Mouse (Mus musculus) midbrain, postnatal 0 days (tissue): ENCODE measurements around the gene Nagpa. TPM values are rescaled to one million over a fixed set of nuclear protein-coding genes. Genes with fewer than 3 reads are reported as not detected.
A peak's percentile ranks its signal among the peaks of the same experiment; 100 is the strongest.

Source experiments
- ATAC-seq: fragments of 200-750 bp; cut with Nextera tagmentation; 2 replicates; pipeline ENCODE4 v1.8.0; 2017; ENCODE audit warnings: moderate number of reproducible peaks, mild to moderate bottlenecking, moderate TSS enrichment, moderate library complexity; ENCODE audit not compliant: low FRiP score
- DNase-seq: peaks from one replicate; pipeline ENCODE4 v3.0.0-alpha.2; 2015; ENCODE audit warnings: low spot score
- H3K27ac ChIP-seq: fragments of 300-500 bp; sonication (generic); 2 replicates; pipeline ENCODE4 v1.5.1; 2014; ENCODE audit warnings: low read depth, mild to moderate bottlenecking, low read length, mixed read lengths
- H3K27me3 ChIP-seq: fragments of 300-500 bp; sonication (generic); 2 replicates; pipeline ENCODE4 v1.6.1; 2014; ENCODE audit warnings: low read length, control low read depth, mixed read lengths; ENCODE audit not compliant: insufficient read depth
- H3K36me3 ChIP-seq: fragments of 300-500 bp; sonication (generic); 2 replicates; pipeline ENCODE4 v1.6.1; 2014; ENCODE audit warnings: low read length, control low read depth, mixed read lengths; ENCODE audit not compliant: insufficient read depth
- H3K4me1 ChIP-seq: fragments of 300-500 bp; sonication (generic); 2 replicates; pipeline ENCODE4 v1.6.1; 2014; ENCODE audit warnings: mild to moderate bottlenecking, control low read depth, antibody characterized with exemption, low read length, mixed read lengths; ENCODE audit not compliant: insufficient read depth
- H3K4me2 ChIP-seq: fragments of 300-500 bp; sonication (generic); 2 replicates; pipeline ENCODE4 v1.6.1; 2014; ENCODE audit warnings: low read depth, mild to moderate bottlenecking, low read length, mixed read lengths; ENCODE audit not compliant: poor library complexity, severe bottlenecking
- H3K4me3 ChIP-seq: fragments of 300-500 bp; sonication (generic); 2 replicates; pipeline ENCODE4 v1.5.1; 2014; ENCODE audit warnings: low read depth, mild to moderate bottlenecking, low read length, moderate library complexity
- H3K9ac ChIP-seq: fragments of 300-500 bp; sonication (generic); replicated peaks from 2 replicates; pipeline ENCODE4 v1.6.1; 2014; ENCODE audit warnings: mild to moderate bottlenecking, low read length, moderate library complexity, mixed read lengths; ENCODE audit not compliant: poor library complexity, severe bottlenecking
- H3K9me3 ChIP-seq: fragments of 300-500 bp; sonication (generic); 2 replicates; pipeline ENCODE4 v1.6.1; 2016; ENCODE audit warnings: low read length, control low read depth
- CTCF ChIP-seq: IDR thresholded peaks from 2 replicates; pipeline ENCODE4 v1.5.1; 2016; ENCODE audit warnings: antibody characterized with exemption, mild to moderate bottlenecking
- WGBS: fragments of 180-500 bp; shearing (Covaris S2); extraction: QIAGEN DNeasy Blood & Tissue Kit; methylation state at CpG from one replicate; pipeline ENCODE4 v1.1.7; 2014; 5-methylcytosine and 5-hydroxymethylcytosine counted together
- polyA plus RNA-seq: library from polyadenylated mRNA; unstranded; fragments of >200 nt; fragmentation: Nextera tagmentation; extraction: Ambion mirVana; gene quantifications from 2 replicates; pipeline ENCODE4 v1.2.1, GENCODE M21; 2015
- total RNA-seq: library from RNA; depleted of rRNA; stranded (reverse); fragments of >200 nt; gene quantifications from 2 replicates; pipeline ENCODE4 v1.2.3, GENCODE M21; 2014

The Nagpa gene
- total and polyA plus RNA-seq, 2 experiments from 2014 or later, result 7.3 to 12.5 TPM

DNA sequence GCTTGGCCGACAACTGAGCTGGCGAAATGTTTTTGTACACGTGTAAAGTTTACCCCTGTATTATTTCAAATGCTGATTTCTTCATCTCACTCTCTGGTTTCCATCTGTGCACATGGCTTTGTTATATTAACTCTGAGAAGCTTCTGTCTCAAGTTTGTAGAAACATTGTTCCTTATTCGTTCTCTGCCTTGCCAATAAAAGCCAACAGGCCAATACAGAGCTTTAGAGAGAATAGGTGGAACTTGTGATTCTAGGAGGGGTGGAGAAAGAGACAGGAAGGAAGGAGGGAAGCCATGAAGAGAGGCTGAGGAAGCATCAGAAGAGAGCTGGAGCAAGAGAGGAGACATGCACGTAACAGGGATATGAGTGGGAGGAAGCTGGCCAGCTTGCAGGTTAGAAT, 2.2 kb upstream of the Nagpa start:
- Histone ChIP-seq H3K9ac (no peak overlapping the region), H3K4me1 (no peaks in the 10 kb centered on the region; the same call in 1 of the 2 replicates), H3K36me3 (no peaks in the 10 kb centered on the region), H3K4me3 (no peak overlapping the region), H3K27ac (no peak overlapping the region), H3K27me3 (no peaks in the 10 kb centered on the region), H3K9me3 (no peaks in the 10 kb centered on the region), H3K4me2 (no peak overlapping the region)
- DNase-seq, result no peak
- ATAC-seq, result no peak
- WGBS, result 73% methylated on average over 5 of the region's 5 CpGs
- TF ChIP-seq CTCF, result no peak

DNA sequence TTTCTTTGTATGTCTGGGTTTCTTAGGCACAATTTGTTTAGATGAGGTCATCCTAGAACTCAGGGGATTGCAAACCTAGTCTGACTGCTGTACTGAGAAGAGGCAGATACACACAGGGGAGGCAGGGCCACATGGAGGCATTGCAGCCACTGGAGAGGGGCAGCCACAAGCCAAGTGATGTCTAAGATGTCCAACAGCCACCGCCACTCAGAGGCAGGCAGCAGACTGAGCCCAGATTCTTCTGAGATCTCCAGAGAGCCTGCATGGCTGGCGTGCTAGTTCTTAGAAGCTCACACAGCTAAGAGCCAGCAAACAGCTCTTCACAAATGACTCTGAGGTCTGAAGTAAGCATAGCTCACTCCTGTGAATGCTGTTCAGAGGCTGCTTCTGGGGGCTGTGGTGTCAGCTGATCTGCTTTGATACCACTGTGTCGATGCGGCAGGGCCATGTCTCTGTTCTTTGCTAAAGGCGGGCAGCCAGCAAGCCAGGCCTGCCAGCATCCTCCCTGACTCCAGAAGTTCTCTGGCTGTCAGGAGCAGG, 1.7 kb upstream of the Nagpa start:
- TF ChIP-seq CTCF, result no peak
- ATAC-seq, result no peak

DNA sequence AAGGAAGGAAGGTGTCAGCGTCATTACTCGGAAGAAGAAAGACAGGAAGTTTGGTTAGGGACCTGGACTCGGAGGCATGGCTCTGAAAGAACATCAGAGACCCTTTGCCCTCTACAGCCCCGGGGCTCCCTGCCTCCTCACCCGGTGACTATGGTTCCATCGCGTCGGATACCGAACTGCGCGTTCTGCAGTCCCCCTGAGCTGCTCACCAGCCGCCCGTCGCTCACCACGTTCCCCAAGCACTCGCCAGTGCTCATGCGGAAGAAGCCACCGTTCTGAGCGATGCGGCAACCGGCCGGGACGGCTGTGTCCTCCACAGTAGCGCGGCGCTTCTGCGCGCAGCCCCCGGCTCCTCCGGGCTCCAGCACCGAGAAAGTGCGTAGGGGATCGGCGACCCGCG, 612 bp downstream of the Nagpa start:
- ATAC-seq (no peak; the same call in none of the 2 replicates), DNase-seq (no peak)
- 2% methylated on average over 36 of the region's 36 CpGs for WGBS
- H3K36me3 ChIP-seq, result peaks cover 8% of the 10 kb centered on the region
- H3K9ac ChIP-seq, result peak overlapping the region; percentile 57
- no peaks in the 10 kb centered on the region for H3K9me3 ChIP-seq
- no peak overlapping the region for H3K27ac ChIP-seq
- H3K4me1 ChIP-seq, result no peaks in the 10 kb centered on the region; the same call in 1 of the 2 replicates
- H3K27me3 ChIP-seq, result no peaks in the 10 kb centered on the region
- peak overlapping the region; percentile 95 for H3K4me2 ChIP-seq
- peak overlapping the region; percentile 77 for H3K4me3 ChIP-seq
- no peak for TF ChIP-seq CTCF

More for the DNA sequence above, 1.7 kb upstream of the Nagpa start:
- Histone ChIP-seq H3K4me1 (no peaks in the 10 kb centered on the region; the same call in 1 of the 2 replicates), H3K27me3 (no peaks in the 10 kb centered on the region), H3K9me3 (no peaks in the 10 kb centered on the region), H3K27ac (no peak overlapping the region), H3K4me3 (no peak overlapping the region), H3K4me2 (no peak overlapping the region), H3K9ac (no peak overlapping the region), H3K36me3 (no peaks in the 10 kb centered on the region)
- 85% methylated on average over 5 of the region's 5 CpGs for WGBS
- DNase-seq, result no peak

DNA sequence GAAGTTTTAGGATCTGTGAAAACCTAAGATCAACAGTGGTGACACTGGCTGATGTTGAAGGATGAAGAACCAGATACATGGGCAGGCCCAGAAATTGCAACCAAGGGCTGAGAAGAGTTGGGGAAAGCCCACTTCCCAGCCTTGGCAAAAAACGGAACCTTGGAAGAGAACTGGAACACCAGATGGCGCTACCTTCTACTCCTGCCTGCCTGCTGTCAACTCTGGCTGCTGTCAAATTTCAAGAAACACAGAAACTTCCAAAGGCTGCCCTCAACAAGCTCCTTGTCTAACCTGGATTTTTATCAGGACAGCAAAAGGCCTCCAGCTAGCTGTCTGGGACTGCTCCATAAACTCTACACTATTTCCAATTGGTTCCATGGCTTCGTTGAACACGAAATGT, 1.1 kb downstream of the Nagpa start:
- Histone ChIP-seq H3K9me3 (no peaks in the 10 kb centered on the region), H3K36me3 (peaks cover 11% of the 10 kb centered on the region), H3K27me3 (no peaks in the 10 kb centered on the region), H3K4me2 (peak overlapping the region; percentile 95), H3K4me1 (no peaks in the 10 kb centered on the region; the same call in 1 of the 2 replicates), H3K9ac (no peak overlapping the region), H3K27ac (no peak overlapping the region), H3K4me3 (peak overlapping the region; percentile 77; the same call in 1 of the 2 replicates)
- DNase-seq (peak; percentile 41), ATAC-seq (no peak)
- peak; percentile 75 for TF ChIP-seq CTCF
- 17% methylated on average over 4 of the region's 4 CpGs for WGBS

DNA sequence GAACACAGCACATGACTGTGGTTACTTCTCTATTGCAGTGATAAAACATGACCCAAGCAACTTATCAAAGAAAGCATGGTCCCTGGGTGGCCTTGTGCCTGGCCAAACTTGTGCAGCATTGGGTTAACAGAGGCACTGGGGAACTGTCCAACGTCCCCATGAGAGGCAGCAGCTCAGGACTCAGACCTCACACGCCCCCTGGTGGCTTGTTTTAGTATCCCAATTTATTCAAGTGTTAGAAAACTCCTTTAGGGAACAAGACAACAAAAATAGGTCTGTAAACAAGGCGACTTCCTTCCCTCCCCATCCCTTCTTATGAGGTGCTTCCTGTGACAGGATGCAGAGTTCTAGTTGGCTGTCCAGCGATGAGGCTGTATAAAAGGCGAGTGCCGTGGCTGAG, 8.7 kb downstream of the Nagpa start:
- DNase-seq (peak; percentile 62), ATAC-seq (no peak)
- no peak overlapping the region for H3K27ac ChIP-seq
- no peaks in the 10 kb centered on the region for H3K27me3 ChIP-seq
- no peaks in the 10 kb centered on the region for H3K4me1 ChIP-seq
- TF ChIP-seq CTCF, result peak; percentile 73
- no peaks in the 10 kb centered on the region for H3K9me3 ChIP-seq
- peaks cover 15% of the 10 kb centered on the region for H3K36me3 ChIP-seq
- H3K4me3 ChIP-seq, result no peak overlapping the region
- WGBS, result 33% methylated on average over 6 of the region's 6 CpGs
- H3K9ac ChIP-seq, result no peak overlapping the region
- no peak overlapping the region for H3K4me2 ChIP-seq

DNA sequence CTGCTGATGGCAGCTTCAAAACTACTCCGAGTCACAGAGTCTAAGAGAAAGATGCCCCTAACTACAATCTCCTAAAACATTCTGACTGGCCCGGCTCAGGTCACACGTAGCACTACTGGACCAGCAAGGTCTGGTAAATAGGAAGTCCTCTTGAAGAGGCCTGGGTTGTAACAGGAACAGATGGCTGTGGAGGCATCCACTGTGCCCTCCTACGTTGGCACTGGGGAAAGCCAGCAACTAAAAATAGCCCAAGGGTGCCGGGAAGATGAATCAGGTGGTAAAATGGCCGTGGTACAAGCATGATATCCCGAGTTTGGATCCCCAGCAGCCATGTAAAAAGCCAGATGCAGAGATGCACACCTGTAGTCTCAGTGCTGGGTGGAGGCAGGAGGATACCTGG, 17.6 kb downstream of the Nagpa start:
- H3K27me3 ChIP-seq, result no peaks in the 10 kb centered on the region
- WGBS, result 77% methylated on average over 7 of the region's 7 CpGs
- DNase-seq (no peak), ATAC-seq (no peak)
- no peak overlapping the region for H3K27ac ChIP-seq
- H3K4me3 ChIP-seq, result no peak overlapping the region
- H3K36me3 ChIP-seq, result no peaks in the 10 kb centered on the region
- no peak for TF ChIP-seq CTCF
- H3K9ac ChIP-seq, result no peak overlapping the region
- no peaks in the 10 kb centered on the region for H3K4me1 ChIP-seq
- H3K9me3 ChIP-seq, result no peaks in the 10 kb centered on the region
- no peak overlapping the region for H3K4me2 ChIP-seq
